ENCODE assay signal across 8 mouse cellular contexts in the genomic region with DNA sequence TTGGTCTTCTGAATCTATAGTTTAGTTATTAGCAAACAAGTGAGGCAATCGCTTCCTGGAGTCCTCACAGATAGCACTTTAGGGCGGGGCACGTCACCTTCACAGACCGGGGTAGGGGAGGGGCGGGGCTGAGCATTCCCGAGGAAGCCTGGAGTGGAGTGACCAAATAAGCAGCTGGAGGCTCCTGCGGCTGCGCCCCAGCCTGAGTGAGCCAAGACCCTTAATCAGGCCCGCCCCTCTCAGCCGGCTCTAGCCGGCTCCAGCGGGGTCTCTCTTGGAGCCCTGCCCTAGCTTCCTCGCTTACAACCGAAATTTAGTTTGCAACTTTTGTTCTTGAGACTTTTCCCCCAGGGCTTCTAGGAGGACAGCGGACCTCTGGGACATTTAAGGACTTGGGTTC. TPM values are rescaled to one million over a fixed set of nuclear protein-coding genes. Genes with fewer than 3 reads are reported as not detected.
DNase-seq lines count a peak whose midpoint lies in the region; ATAC-seq and TF ChIP-seq lines count a peak whose summit lies in the region.

Gene B3gnt5, plus strand, starts transcription at position 135 of the 400 bp plus-strand sequence.

- H3K4me3 ChIP-seq in hindbrain, embryonic 15.5 days, result peak within 1 kb of the TSS; percentile 95
- peak within 1 kb of the TSS; percentile 34; the same call in 1 of the 2 replicates for H3K4me3 ChIP-seq in liver, adult 2 months (ENCODE audit: insufficient read depth, low read depth, low read length)
- H3K4me3 ChIP-seq in midbrain, embryonic 16.5 days (ENCODE audit: low read depth, low read length), result peak within 1 kb of the TSS; percentile 91

- peaks cover 16% of the 10 kb centered on the region for H3K4me1 ChIP-seq in hindbrain, embryonic 15.5 days (replicated peaks)
- no peaks in the 10 kb centered on the region for H3K4me1 ChIP-seq in liver, adult 2 months (ENCODE audit: control insufficient read depth, insufficient read depth, low read length)
- H3K4me1 ChIP-seq in midbrain, embryonic 16.5 days (ENCODE audit: control insufficient read depth, insufficient read depth, low read length), result peaks cover 15% of the 10 kb centered on the region

- H3K9ac ChIP-seq in hindbrain, embryonic 15.5 days, result peak within 1 kb of the TSS; percentile 98
- H3K9ac ChIP-seq in liver, adult 2 months (ENCODE audit: low read depth, low read length), result peak within 1 kb of the TSS; percentile 8; the same call in 1 of the 2 replicates
- H3K9ac ChIP-seq in midbrain, embryonic 16.5 days (ENCODE audit: low read depth, low read length), result peak within 1 kb of the TSS; percentile 97

- H3K79me2 ChIP-seq in liver, adult 2 months (ENCODE audit: control insufficient read depth, insufficient read depth, low read length), result no peaks in the 10 kb centered on the region

- WGBS in hindbrain, embryonic 15.5 days, result under 1% methylated on average over 15 of the region's 15 CpGs
- 2% methylated on average over 15 of the region's 15 CpGs for WGBS in liver, adult 2 months
- under 1% methylated on average over 15 of the region's 15 CpGs for WGBS in midbrain, embryonic 16.5 days

- H3K27ac ChIP-seq in hindbrain, embryonic 15.5 days (replicated peaks), result peak within 1 kb of the TSS; percentile 89
- H3K27ac ChIP-seq in liver, adult 2 months (replicated peaks; ENCODE audit: insufficient read depth, low read depth, low read length), result no peak within 1 kb of the TSS
- peak within 1 kb of the TSS; percentile 88 for H3K27ac ChIP-seq in midbrain, embryonic 16.5 days (ENCODE audit: low read length)

- TF ChIP-seq POLR2A in liver, adult 2 months (IDR thresholded peaks at IDR 0.05; ENCODE audit: extremely low read depth, insufficient read depth, low read length), result no peak

- intact Hi-C loops in left cerebral cortex, postnatal 36 days (cut with DNase I), result no loop called here

- TF ChIP-seq CTCF in liver, adult 2 months (IDR thresholded peaks at IDR 0.05; ENCODE audit: low read depth, low read length), result no peak

- peak; percentile 22 to 42 for DNase-seq in CD8-positive naive resting alpha-beta T cell, adult 2 months (ENCODE audit: low read depth in 2 of 2, low spot score in 2 of 2)
- DNase-seq in adrenal gland, postnatal 25 days, result peak; percentile 4
- peak; percentile 4 for DNase-seq in gastrocnemius, adult 18-20 months (ENCODE audit: low spot score)
- DNase-seq in liver, adult 2 months (ENCODE audit: extremely low read depth, low read depth, low spot score), result peak; percentile 7
- peak; percentile 51 for DNase-seq in testis, postnatal 10 days (ENCODE audit: low spot score)
- DNase-seq in left cerebral cortex, postnatal 36 days (ENCODE audit: low spot score in 2 of 2), result no peak

- peaks cover 6% of the 10 kb centered on the region for H3K36me3 ChIP-seq in hindbrain, embryonic 15.5 days
- H3K36me3 ChIP-seq in liver, adult 2 months (ENCODE audit: control insufficient read depth, insufficient read depth, low read length), result no peaks in the 10 kb centered on the region
- peaks cover under 1% of the 10 kb centered on the region; the same call in 1 of the 2 replicates for H3K36me3 ChIP-seq in midbrain, embryonic 16.5 days (ENCODE audit: control insufficient read depth, insufficient read depth, low read length)

- ATAC-seq in hindbrain, embryonic 15.5 days (ENCODE audit: low FRiP score, low read depth), result peak; percentile 93
- peak; percentile 93 for ATAC-seq in midbrain, embryonic 16.5 days

- H3K4me2 ChIP-seq in hindbrain, embryonic 15.5 days, result peak within 1 kb of the TSS; percentile 88
- H3K4me2 ChIP-seq in midbrain, embryonic 16.5 days (ENCODE audit: low read length), result peak within 1 kb of the TSS; percentile 72

- no peaks in the 10 kb centered on the region for H3K9me3 ChIP-seq in hindbrain, embryonic 15.5 days
- no peaks in the 10 kb centered on the region for H3K9me3 ChIP-seq in midbrain, embryonic 16.5 days (replicated peaks; ENCODE audit: control insufficient read depth, low read length, poor library complexity, severe bottlenecking)

- H3K27me3 ChIP-seq in hindbrain, embryonic 15.5 days, result no peaks in the 10 kb centered on the region
- H3K27me3 ChIP-seq in liver, adult 2 months (ENCODE audit: control insufficient read depth, insufficient read depth, low read length), result peaks cover 5% of the 10 kb centered on the region; the same call in 1 of the 2 replicates
- no peaks in the 10 kb centered on the region for H3K27me3 ChIP-seq in midbrain, embryonic 16.5 days (ENCODE audit: control insufficient read depth, insufficient read depth, low read depth, low read length)

RNA-seq across cellular contexts. Expression of gene B3gnt5, which starts in this region (rescaled TPM):
- 0.94 and 1.9 TPM in 2 replicates for total RNA-seq in adrenal gland, postnatal 25 days (2021)
- total RNA-seq in gastrocnemius, adult 18-20 months (2021), result under 1 TPM; 0.05 TPM
- 35.8 and 36.5 TPM in 2 replicates for polyA plus RNA-seq in hindbrain, embryonic 15.5 days (2015; fragmentation: Nextera tagmentation; extraction: Ambion mirVana)
- total RNA-seq in liver, adult 2 months (2014; rRNA removed), result 0.09 and 0.20 TPM in 2 replicates
- 0.02 TPM in 2 replicates for polyA plus RNA-seq in liver, adult 2 months (2012; rRNA removed)
- 41.8 and 47.5 TPM in 2 replicates for polyA plus RNA-seq in midbrain, embryonic 16.5 days (2015; fragmentation: Nextera tagmentation; extraction: Ambion mirVana)
- 1 to 10 TPM in 1 of 2 experiments, under 1 TPM in 1; 0.63 to 1.0 TPM for total RNA-seq in left cerebral cortex, postnatal 36 days (2021)

Comparison
In these comparisons a context has a peak if more than half of its experiments do, and no peak if none do; other contexts are left out.
1. RNA of gene B3gnt5 (polyA plus RNA-seq): 41.8 to 47.5 TPM in midbrain, embryonic 16.5 days and 35.8 to 36.5 TPM in hindbrain, embryonic 15.5 days; 0.02 TPM in liver, adult 2 months; every median in the first group is over 10 times any median in the second.
2. Peak in DNase-seq in gastrocnemius, adult 18-20 months; RNA of the gene not detected or under 1 TPM.
3. Peak in DNase-seq, H3K4me3 ChIP-seq and H3K9ac ChIP-seq in liver, adult 2 months; RNA of the gene not detected or under 1 TPM.
4. DNase-seq: peak in CD8-positive naive resting alpha-beta T cell, adult 2 months (2 of 2), adrenal gland, postnatal 25 days (single experiment) and testis, postnatal 10 days (single experiment); none in left cerebral cortex, postnatal 36 days (0 of 2).
5. H3K4me3 ChIP-seq: peak in every context shown above with its lines; median percentile 95 in hindbrain, embryonic 15.5 days; 91 in midbrain, embryonic 16.5 days; 34 in liver, adult 2 months.
6. H3K9ac ChIP-seq: peak in every context shown above with its lines; median percentile 98 in hindbrain, embryonic 15.5 days; 97 in midbrain, embryonic 16.5 days; 8 in liver, adult 2 months.